Mouse (Mus musculus) lung, postnatal 0 days (tissue): Measurements from ENCODE around the gene A830005F24Rik. TPM values are rescaled to one million over a fixed set of nuclear protein-coding genes. Genes with fewer than 3 reads are reported as not detected.

Experiments
- ATAC-seq: fragments of 200-750 bp; cut with Nextera tagmentation; 2 replicates; pipeline ENCODE4 v1.8.0; 2017; ENCODE audit warnings: moderate library complexity
- DNase-seq: peaks from one replicate; pipeline ENCODE4 v3.0.0-alpha.2; 2016; ENCODE audit warnings: low spot score
- H3K27ac ChIP-seq: fragments of 300-500 bp; sonication (generic); 2 replicates; pipeline ENCODE4 v1.5.1; 2014; ENCODE audit warnings: antibody characterized with exemption, mild to moderate bottlenecking, low read length, mixed read lengths
- H3K27me3 ChIP-seq: fragments of 300-500 bp; sonication (generic); replicated peaks from 2 replicates; pipeline ENCODE4 v1.6.1; 2014; ENCODE audit warnings: low read length, mixed read lengths; ENCODE audit not compliant: insufficient read depth
- H3K36me3 ChIP-seq: fragments of 300-500 bp; sonication (generic); 2 replicates; pipeline ENCODE4 v1.6.1; 2014; ENCODE audit warnings: low read length, mixed read lengths; ENCODE audit not compliant: insufficient read depth
- H3K4me1 ChIP-seq: fragments of 300-500 bp; sonication (generic); 2 replicates; pipeline ENCODE4 v1.6.1; 2014; ENCODE audit warnings: antibody characterized with exemption, low read depth, low read length, mixed read lengths; ENCODE audit not compliant: insufficient read depth
- H3K4me2 ChIP-seq: fragments of 300-500 bp; sonication (generic); replicated peaks from 2 replicates; pipeline ENCODE4 v1.6.1; 2014; ENCODE audit warnings: low read depth, mild to moderate bottlenecking, low read length, moderate library complexity, mixed read lengths
- H3K4me3 ChIP-seq: fragments of 300-500 bp; sonication (generic); 2 replicates; pipeline ENCODE4 v1.5.1; 2014; ENCODE audit warnings: low read depth, low read length
- H3K9ac ChIP-seq: fragments of 300-500 bp; sonication (generic); replicated peaks from 2 replicates; pipeline ENCODE4 v1.6.1; 2014; ENCODE audit warnings: low read depth, mild to moderate bottlenecking
- H3K9me3 ChIP-seq: fragments of 300-500 bp; sonication (generic); 2 replicates; pipeline ENCODE4 v1.6.1; 2016; ENCODE audit warnings: low read length, mixed read lengths
- CTCF ChIP-seq: IDR thresholded peaks from 2 replicates; pipeline ENCODE4 v1.5.1; 2016; ENCODE audit warnings: antibody characterized with exemption, mild to moderate bottlenecking
- EP300 ChIP-seq: IDR thresholded peaks from 2 replicates; pipeline ENCODE4 v1.6.1; 2016; ENCODE audit warnings: antibody characterized with exemption, mild to moderate bottlenecking, control low read depth
- WGBS: fragments of 180-500 bp; shearing (Covaris S2); extraction: QIAGEN DNeasy Blood & Tissue Kit; methylation state at CpG from one replicate; pipeline ENCODE4 v1.1.7; 2014; 5-methylcytosine and 5-hydroxymethylcytosine counted together
- polyA plus RNA-seq: library from polyadenylated mRNA; unstranded; fragments of >200 nt; fragmentation: Nextera tagmentation; extraction: Ambion mirVana; gene quantifications from 2 replicates; pipeline ENCODE4 v1.2.1, GENCODE M21; 2015

Gene A830005F24Rik
- polyA plus RNA-seq = 0.41 TPM in 1 of 2 replicates, not detected in the other

GRCm38 (mm10) chr13:48513003-48513929 lies at the start of gene A830005F24Rik, which contains the start of gene Zfp169:
TSS of gene A830005F24Rik (plus strand) at chr13:48513570.
TSS of gene Zfp169 (minus strand) at chr13:48513451.
- Histone ChIP-seq H3K4me2 (peak within 1 kb of the TSS; percentile 93), H3K9me3 (no peaks in the 10 kb centered on the region), H3K27ac (peak within 1 kb of the TSS; percentile 74), H3K4me1 (no peaks in the 10 kb centered on the region), H3K4me3 (peak within 1 kb of the TSS; percentile 74), H3K9ac (peak within 1 kb of the TSS; percentile 69), H3K27me3 (no peaks in the 10 kb centered on the region), H3K36me3 (no peaks in the 10 kb centered on the region)
- WGBS = 1% methylated on average over 34 of the region's 34 CpGs
- DNase-seq (peak; percentile 95), ATAC-seq (peak; percentile 99)
- TF ChIP-seq CTCF = no peak; the same call in 1 of the 2 replicates
- no peak for TF ChIP-seq EP300

- TF ChIP-seq EP300 = no peak
- peak; percentile 87 for TF ChIP-seq CTCF
- ATAC-seq = no peak
- no peaks in the 10 kb centered on the region for H3K27me3 ChIP-seq
- H3K9ac ChIP-seq = no peak overlapping the region
- 11% methylated on average over 4 of the region's 4 CpGs for WGBS
- H3K27ac ChIP-seq = no peak overlapping the region
- peak; percentile 76 for DNase-seq
- H3K4me1 ChIP-seq = no peaks in the 10 kb centered on the region
- no peaks in the 10 kb centered on the region for H3K36me3 ChIP-seq
- H3K4me2 ChIP-seq = no peak overlapping the region
- H3K4me3 ChIP-seq = no peak overlapping the region
- no peaks in the 10 kb centered on the region for H3K9me3 ChIP-seq
Measured at GRCm38 (mm10) chr13:48464170-48464569, 49.2 kb upstream of the A830005F24Rik start.

- DNase-seq = no peak
- Histone ChIP-seq H3K9me3 (no peaks in the 10 kb centered on the region), H3K4me1 (no peaks in the 10 kb centered on the region), H3K27ac (no peak overlapping the region), H3K4me2 (no peak overlapping the region), H3K36me3 (no peaks in the 10 kb centered on the region), H3K27me3 (no peaks in the 10 kb centered on the region), H3K4me3 (no peak overlapping the region), H3K9ac (no peak overlapping the region)
- WGBS = 55% methylated on average over 10 of the region's 10 CpGs
- no peak for ATAC-seq
- TF ChIP-seq EP300 (no peak), CTCF (no peak)
Measured at GRCm38 (mm10) chr13:48466186-48466585, 47.2 kb upstream of the A830005F24Rik start.

GRCm38 (mm10) chr13:48468656-48469180 lies 44.7 kb upstream of the A830005F24Rik start:
- WGBS = 64% methylated on average over 15 of the region's 15 CpGs
- DNase-seq (no peak), ATAC-seq (no peak)
- H3K4me3 ChIP-seq = no peak overlapping the region
- H3K9ac ChIP-seq = no peak overlapping the region
- H3K27me3 ChIP-seq = no peaks in the 10 kb centered on the region
- no peaks in the 10 kb centered on the region for H3K4me1 ChIP-seq
- no peaks in the 10 kb centered on the region for H3K36me3 ChIP-seq
- TF ChIP-seq EP300 (no peak), CTCF (no peak)
- no peaks in the 10 kb centered on the region for H3K9me3 ChIP-seq
- no peak overlapping the region for H3K4me2 ChIP-seq
- no peak overlapping the region for H3K27ac ChIP-seq

- no peak for ATAC-seq
- no peak overlapping the region for H3K4me3 ChIP-seq
- WGBS = 88% methylated on average over 4 of the region's 4 CpGs
- no peak overlapping the region for H3K27ac ChIP-seq
- H3K9ac ChIP-seq = no peak overlapping the region
- H3K27me3 ChIP-seq = no peaks in the 10 kb centered on the region
- DNase-seq = no peak
- H3K4me2 ChIP-seq = no peak overlapping the region
- no peaks in the 10 kb centered on the region for H3K36me3 ChIP-seq
- no peaks in the 10 kb centered on the region for H3K9me3 ChIP-seq
- H3K4me1 ChIP-seq = no peaks in the 10 kb centered on the region
- TF ChIP-seq CTCF (no peak), EP300 (no peak)
Measured at GRCm38 (mm10) chr13:48483606-48484005, 29.8 kb upstream of the A830005F24Rik start.

GRCm38 (mm10) chr13:48490396-48491182 lies 22.8 kb upstream of the A830005F24Rik start:
- H3K27ac ChIP-seq = no peak overlapping the region

More at GRCm38 (mm10) chr13:48490396-48491182, 22.8 kb upstream of the A830005F24Rik start:
- WGBS = 82% methylated on average over 35 of the region's 35 CpGs
- H3K4me3 ChIP-seq = no peak overlapping the region
- ATAC-seq (no peak), DNase-seq (no peak)
- no peaks in the 10 kb centered on the region for H3K9me3 ChIP-seq
- H3K4me2 ChIP-seq = no peak overlapping the region
- no peaks in the 10 kb centered on the region for H3K27me3 ChIP-seq
- peaks cover 18% of the 10 kb centered on the region for H3K36me3 ChIP-seq
- no peaks in the 10 kb centered on the region for H3K4me1 ChIP-seq
- TF ChIP-seq CTCF (no peak), EP300 (no peak)
- no peak overlapping the region for H3K9ac ChIP-seq
